In genomic region chr17:35092403-35093198, GRCm38 (mm10) we compare ENCODE assay signal across 14 mouse cellular contexts. TPM values are rescaled to one million over a fixed set of nuclear protein-coding genes. Genes with fewer than 3 reads are reported as not detected.
"Had no signal": no experiment of that assay in that cellular context is flagged by ENCODE, and none has a peak within 500 bp of the region (broad histone marks: within the 10 kb centered on the region; RNA-seq: fewer than 3 reads in every experiment).

No protein-coding gene starts in this region.

- ATAC-seq: intestine, postnatal 0 days had no signal

- DNase-seq: kidney, postnatal 36 days; midbrain, embryonic 14.5 days; thymus, postnatal 14 days had no signal

- H3K9ac ChIP-seq: neural tube, embryonic 12.5 days had no signal

- H3K4me2 ChIP-seq: liver, embryonic 11.5 days; neural tube, embryonic 12.5 days had no signal

- H3K27me3 ChIP-seq: neural tube, embryonic 12.5 days had no signal

- H3K27ac ChIP-seq: left cerebral cortex, adult 2 months; limb, embryonic 10.5 days; midbrain, embryonic 10.5 days; neural tube, embryonic 12.5 days; stomach, postnatal 0 days had no signal

- H3K4me3 ChIP-seq: left cerebral cortex, adult 2 months; limb, embryonic 10.5 days; midbrain, embryonic 10.5 days; myocyte; neural tube, embryonic 12.5 days had no signal

- H3K9me3 ChIP-seq: limb, embryonic 10.5 days; midbrain, embryonic 10.5 days; neural tube, embryonic 12.5 days had no signal

RNA-seq across cellular contexts. Expression of gene Ly6g6f, which starts 7.2 kb away (rescaled TPM):
- polyA plus RNA-seq: intestine, postnatal 0 days; midbrain, embryonic 14.5 days; myocyte had no signal

RNA-seq across cellular contexts. Expression of gene Ly6g6d, which starts 14.7 kb away (rescaled TPM):
- polyA plus RNA-seq: myocyte had no signal

RNA-seq across cellular contexts. Expression of gene Ly6g5c, which starts 15.5 kb away (rescaled TPM):
- polyA plus RNA-seq: intestine, postnatal 0 days; kidney, embryonic 14.5 days; limb, embryonic 10.5 days; limb, embryonic 14.5 days; liver, embryonic 11.5 days; liver, embryonic 16.5 days; midbrain, embryonic 10.5 days; midbrain, embryonic 14.5 days; myocyte; neural tube, embryonic 12.5 days; stomach, postnatal 0 days had no signal

RNA-seq across cellular contexts. Expression of gene Ly6g6e, which starts 15.9 kb away (rescaled TPM):
- polyA plus RNA-seq: liver, embryonic 11.5 days; midbrain, embryonic 14.5 days; myocyte had no signal
